8 mouse cellular contexts compared by ENCODE assay signal in the genomic region with DNA sequence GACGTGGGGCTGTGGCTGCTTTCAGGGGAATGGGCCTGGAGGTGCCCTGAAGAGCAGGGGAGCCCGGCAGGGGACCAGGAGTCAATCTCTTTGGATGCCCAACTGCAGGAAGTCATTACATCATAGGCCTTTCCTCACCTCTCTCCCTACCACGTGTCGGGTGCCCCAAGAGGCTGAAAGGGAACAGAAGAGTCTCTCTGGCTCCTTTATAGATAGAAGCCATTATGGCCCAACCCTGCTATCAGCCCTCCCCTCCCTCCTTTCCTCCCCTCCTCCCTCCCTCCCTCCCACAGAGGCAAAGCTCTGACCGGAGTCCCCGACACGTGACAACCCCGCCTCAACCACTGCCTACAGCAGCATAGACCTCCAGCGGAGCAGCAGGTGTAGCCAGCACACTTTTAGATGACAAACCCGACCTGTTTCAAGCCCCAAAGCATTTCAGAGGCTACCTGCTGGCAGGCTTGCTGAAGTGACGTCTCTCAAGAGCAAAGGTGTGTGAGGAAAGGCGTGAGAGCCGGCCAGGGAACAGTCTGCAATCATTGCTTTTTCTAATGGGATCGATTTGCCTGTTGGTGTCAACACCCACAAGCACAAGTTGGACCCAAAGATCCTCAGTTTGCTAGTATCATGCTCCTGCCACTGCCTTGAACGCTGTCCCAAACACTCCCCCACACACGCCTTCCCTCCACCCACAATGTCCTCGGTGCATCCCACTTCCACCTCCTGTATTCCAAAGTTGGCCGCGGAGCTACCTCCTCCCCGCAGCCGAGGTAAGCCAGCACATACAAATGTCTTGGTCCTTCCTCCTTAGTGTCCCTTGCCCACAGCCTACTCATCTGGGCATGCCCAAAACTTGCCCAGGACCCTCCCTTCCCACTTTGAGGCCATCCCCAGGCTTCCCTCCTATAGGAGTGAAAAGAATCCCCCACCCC. TPM values are rescaled to one million over a fixed set of nuclear protein-coding genes. Genes with fewer than 3 reads are reported as not detected.
DNase-seq lines count a peak whose midpoint lies in the region; ATAC-seq and TF ChIP-seq lines count a peak whose summit lies in the region.

No protein-coding gene starts in this region.

- no peaks in the 10 kb centered on the region for H3K27me3 ChIP-seq in hindbrain, embryonic 16.5 days (replicated peaks; ENCODE audit: control insufficient read depth, insufficient read depth, low read length)
- no peaks in the 10 kb centered on the region for H3K27me3 ChIP-seq in liver, embryonic 11.5 days (replicated peaks; ENCODE audit: control insufficient read depth, insufficient read depth, low read length)

- H3K4me1 ChIP-seq in hindbrain, embryonic 16.5 days (ENCODE audit: control insufficient read depth, insufficient read depth, low read depth, low read length), result peaks cover 27% of the 10 kb centered on the region
- H3K4me1 ChIP-seq in liver, embryonic 11.5 days (replicated peaks; ENCODE audit: control insufficient read depth, insufficient read depth, low read length), result peaks cover 54% of the 10 kb centered on the region

- peak overlapping the region; percentile 99; the same call in 1 of the 2 replicates for H3K27ac ChIP-seq in layer of hippocampus, adult 2 months
- peak overlapping the region; percentile 48; the same call in 1 of the 2 replicates for H3K27ac ChIP-seq in hindbrain, embryonic 16.5 days (ENCODE audit: low read depth, low read length)
- H3K27ac ChIP-seq in liver, embryonic 11.5 days (ENCODE audit: low read depth, low read length), result peak overlapping the region; percentile 85

- peak; percentile 41 for ATAC-seq in erythroid progenitor cell, adult 5-6 weeks (replicated peaks; ENCODE audit: low FRiP score, poor library complexity, severe bottlenecking)
- ATAC-seq in hindbrain, embryonic 16.5 days, result no peak
- peak; percentile 53 for ATAC-seq in liver, embryonic 11.5 days (replicated peaks; ENCODE audit: low FRiP score)

- no peaks in the 10 kb centered on the region for H3K36me3 ChIP-seq in hindbrain, embryonic 16.5 days (ENCODE audit: control insufficient read depth, insufficient read depth, low read length)
- peaks cover 5% of the 10 kb centered on the region for H3K36me3 ChIP-seq in liver, embryonic 11.5 days (ENCODE audit: control insufficient read depth, insufficient read depth, low read length)

- DNase-seq in layer of hippocampus, adult 2 months (ENCODE audit: low spot score in 2 of 2), result no peak
- DNase-seq in layer of hippocampus, postnatal 10 days (ENCODE audit: low spot score in 2 of 2), result no peak
- DNase-seq in adrenal gland, postnatal 36 days, result peak; percentile 51
- peak; percentile 73 for DNase-seq in liver, embryonic 11.5 days (ENCODE audit: low spot score)
- DNase-seq in natural killer cell, adult 2 months (ENCODE audit: low spot score in 2 of 2), result peak; percentile 60 to 67
- peak; percentile 71 for DNase-seq in thymus, postnatal 14 days

- peak overlapping the region; percentile 88 for H3K9ac ChIP-seq in hindbrain, embryonic 16.5 days (ENCODE audit: low read depth, low read length)
- peak overlapping the region; percentile 97 for H3K9ac ChIP-seq in liver, embryonic 11.5 days (ENCODE audit: low read depth, low read length)

- H3K4me3 ChIP-seq in layer of hippocampus, adult 2 months, result peak overlapping the region; percentile 95
- peak overlapping the region; percentile 91 for H3K4me3 ChIP-seq in hindbrain, embryonic 16.5 days (ENCODE audit: low read length)
- H3K4me3 ChIP-seq in liver, embryonic 11.5 days (ENCODE audit: low read depth, low read length), result peak overlapping the region; percentile 95

- peak overlapping the region; percentile 82 for H3K4me2 ChIP-seq in hindbrain, embryonic 16.5 days (ENCODE audit: low read length)
- H3K4me2 ChIP-seq in liver, embryonic 11.5 days, result peak overlapping the region; percentile 100

- 10% methylated on average over 21 of the region's 21 CpGs for WGBS in hindbrain, embryonic 16.5 days
- 2% methylated on average over 21 of the region's 21 CpGs for WGBS in liver, embryonic 11.5 days

- TF ChIP-seq CTCF in layer of hippocampus, adult 2 months (conservative IDR thresholded peaks at IDR 0.05), result no peak

- H3K9me3 ChIP-seq in hindbrain, embryonic 16.5 days (ENCODE audit: control insufficient read depth, low read length), result no peaks in the 10 kb centered on the region
- H3K9me3 ChIP-seq in liver, embryonic 11.5 days (ENCODE audit: control insufficient read depth, low read length), result no peaks in the 10 kb centered on the region

RNA-seq across cellular contexts. Expression of a gene that starts 2.5 kb away (rescaled TPM):
- total RNA-seq in layer of hippocampus, adult 2 months (2021), result 10 to 100 TPM; 47.5 to 53.2 TPM
- 10 to 100 TPM; 31.0 to 32.2 TPM for total RNA-seq in layer of hippocampus, postnatal 10 days (2021)
- total RNA-seq in adrenal gland, postnatal 36 days (2021), result 10 to 100 TPM; 56.9 to 78.5 TPM
- 112 and 118 TPM in 2 replicates for total RNA-seq in erythroid progenitor cell, adult 5-6 weeks (2015; ENCODE audit: low replicate concordance)
- total RNA-seq in erythroid progenitor cell, adult 5-6 weeks (2017; ENCODE audit: low replicate concordance), result 181 and 233 TPM in 2 replicates
- polyA plus RNA-seq in hindbrain, embryonic 16.5 days (2015; fragmentation: Nextera tagmentation; extraction: Ambion mirVana), result 4.3 and 4.4 TPM in 2 replicates
- 11.7 and 12.3 TPM in 2 replicates for polyA plus RNA-seq in liver, embryonic 11.5 days (2014; fragmentation: Nextera tagmentation; extraction: Ambion mirVana)

Comparison
In these comparisons a context has a peak if more than half of its experiments do, and no peak if none do; other contexts are left out.
1. DNase-seq: peak in adrenal gland, postnatal 36 days (2 of 2), liver, embryonic 11.5 days (single experiment), natural killer cell, adult 2 months (2 of 2) and thymus, postnatal 14 days (single experiment); none in layer of hippocampus, adult 2 months (0 of 2) and layer of hippocampus, postnatal 10 days (0 of 2).
2. H3K27ac ChIP-seq: peak in every context shown above with its lines; median percentile 99 in layer of hippocampus, adult 2 months; 85 in liver, embryonic 11.5 days; 48 in hindbrain, embryonic 16.5 days.
3. Peak in every context shown above with its lines, with median percentiles within 50 percentile points of each other: H3K4me3 ChIP-seq.